Mouse (Mus musculus) C2C12 (cell line): ENCODE measurements around the gene Adgrd1.

Experiments
- CTCF ChIP-seq: IDR thresholded peaks from one replicate; pipeline ENCODE4 v1.5.1; 2011; ENCODE audit not compliant: control insufficient read depth, insufficient read depth, insufficient read length
- MYOG ChIP-seq: IDR thresholded peaks from one replicate; pipeline ENCODE4 v1.6.1; 2011; ENCODE audit not compliant: control insufficient read depth, insufficient read length; ENCODE audit errors: extremely low read depth

DNA sequence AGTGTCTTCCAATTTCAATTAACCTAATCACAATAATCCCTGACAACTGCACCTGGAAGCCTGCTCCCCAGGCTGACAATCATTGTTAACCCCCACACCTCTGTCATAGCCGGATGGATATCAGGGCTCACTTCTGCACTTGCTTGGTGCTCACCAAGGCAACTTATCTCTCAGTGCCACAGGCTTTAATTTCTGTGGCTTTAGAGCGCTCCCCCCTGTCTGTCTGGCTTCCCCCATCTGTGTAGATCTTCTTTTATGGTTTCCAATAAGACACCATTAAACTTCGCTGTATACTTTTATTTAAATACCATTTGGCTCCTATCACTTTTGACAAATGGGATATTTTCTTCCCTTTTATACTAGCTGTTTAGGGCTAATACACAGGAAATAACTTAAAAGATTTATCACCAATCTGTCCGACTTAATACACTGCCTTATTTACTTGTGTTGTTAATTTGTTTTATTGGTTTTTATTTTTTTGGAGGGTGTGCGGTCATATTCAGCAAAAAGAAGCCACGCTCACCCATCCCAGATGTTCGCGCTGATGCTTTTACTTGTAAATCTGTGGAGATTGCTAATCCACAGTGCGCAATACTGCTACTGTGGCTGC is 41.8 kb upstream of the Adgrd1 start:
- TF ChIP-seq CTCF (no peak), MYOG (no peak)
